Mouse (Mus musculus) testis, adult 2 months (tissue): ENCODE measurements at regions not wholly inside any gene's neighbourhood (a gene's known extent, or its start where the extent isn't known, plus 50 kb on each side); places are given as distances from the start of the nearest gene placed in this dataset.

ENCODE experiments used
- CTCF ChIP-seq: fragments of 200-500 bp; IDR thresholded peaks from 2 replicates; pipeline ENCODE4 v1.5.1; 2012; ENCODE audit warnings: low read depth, mild to moderate bottlenecking, inconsistent platforms, low read length, moderate library complexity; ENCODE audit not compliant: control insufficient read depth, insufficient read depth, insufficient replicate concordance
- POLR2A ChIP-seq: fragments of 200-500 bp; IDR thresholded peaks from 2 replicates; pipeline ENCODE4 v1.6.1; 2012; ENCODE audit warnings: low read depth, mild to moderate bottlenecking, inconsistent platforms, low read length, moderate library complexity; ENCODE audit not compliant: control insufficient read depth

- TF ChIP-seq CTCF (no peak), POLR2A (no peak)
Measured at GRCm38 (mm10) chr9:113496176-113496732, 211.8 kb downstream of the Pdcd6ip start.
